In the genomic region with DNA sequence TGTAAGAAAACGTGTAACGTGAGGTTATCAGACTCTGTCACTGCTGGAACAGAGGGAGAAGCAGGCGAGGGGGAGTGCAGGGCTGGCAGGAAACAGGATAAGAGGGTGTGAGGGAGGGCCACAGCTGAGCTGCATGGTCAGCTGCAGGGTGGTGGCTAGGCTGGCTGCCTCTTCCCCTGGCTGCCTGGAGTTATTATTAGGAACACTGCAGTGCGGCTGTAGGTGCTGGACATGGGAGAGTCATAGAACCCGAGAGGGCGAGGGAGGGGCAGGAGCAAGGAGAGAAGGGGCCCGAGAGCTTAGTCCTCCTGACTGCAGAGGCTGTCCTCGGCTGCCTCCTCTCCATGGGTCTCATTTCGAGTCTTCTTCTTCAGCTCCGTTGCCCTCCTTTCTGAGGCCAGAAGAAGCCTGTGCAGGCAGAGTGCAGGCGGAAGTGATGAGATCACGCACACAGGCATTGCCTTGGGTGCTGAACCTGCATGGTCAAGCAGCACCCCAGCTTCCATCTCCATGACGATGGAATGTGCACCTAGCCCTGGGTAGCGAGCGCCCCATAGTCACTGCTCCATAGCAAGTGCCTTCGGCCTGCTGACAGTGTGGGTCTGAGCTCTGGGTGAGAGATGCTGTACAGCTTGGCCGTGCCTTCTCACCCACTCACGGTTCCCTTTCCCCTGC, we compare ENCODE assay signal across 8 mouse cellular contexts. TPM values are rescaled to one million over a fixed set of nuclear protein-coding genes. Genes with fewer than 3 reads are reported as not detected.
DNase-seq lines count a peak whose midpoint lies in the region; ATAC-seq lines count a peak whose summit lies in the region.

No protein-coding gene starts in this region.

- H3K4me2 ChIP-seq in hindbrain, embryonic 14.5 days (replicated peaks): peak overlapping the region; percentile 98
- peak overlapping the region; percentile 27 for H3K4me2 ChIP-seq in liver, embryonic 12.5 days
- H3K4me2 ChIP-seq in stomach, embryonic 15.5 days: peak overlapping the region; percentile 27; the same call in 1 of the 2 replicates

- ATAC-seq in hindbrain, embryonic 14.5 days (ENCODE audit: low FRiP score): no peak
- no peak for ATAC-seq in liver, embryonic 12.5 days
- ATAC-seq in stomach, embryonic 15.5 days (ENCODE audit: insufficient read depth, low FRiP score, low read depth): no peak

- H3K27ac ChIP-seq in hindbrain, embryonic 14.5 days: 0 out of 2 replicates have a peak overlapping the region, but pooled peaks have one; percentile 29
- peak overlapping the region; percentile 70 for H3K27ac ChIP-seq in liver, embryonic 12.5 days
- H3K27ac ChIP-seq in stomach, embryonic 15.5 days: peak overlapping the region; percentile 44

- H3K27me3 ChIP-seq in hindbrain, embryonic 14.5 days (ENCODE audit: control insufficient read depth, insufficient read depth, low read length): no peaks in the 10 kb centered on the region
- H3K27me3 ChIP-seq in liver, embryonic 12.5 days (replicated peaks): no peaks in the 10 kb centered on the region
- no peaks in the 10 kb centered on the region for H3K27me3 ChIP-seq in stomach, embryonic 15.5 days (replicated peaks)

- WGBS in hindbrain, embryonic 14.5 days: 67% methylated on average over 18 of the region's 18 CpGs
- 39% methylated on average over 18 of the region's 18 CpGs for WGBS in liver, embryonic 12.5 days (ENCODE audit: insufficient replicate concordance)
- 58% methylated on average over 18 of the region's 18 CpGs for WGBS in stomach, embryonic 15.5 days

- peaks cover 29% of the 10 kb centered on the region for H3K36me3 ChIP-seq in hindbrain, embryonic 14.5 days (replicated peaks; ENCODE audit: control insufficient read depth, insufficient read depth)
- peaks cover 54% of the 10 kb centered on the region for H3K36me3 ChIP-seq in liver, embryonic 12.5 days
- peaks cover 14% of the 10 kb centered on the region for H3K36me3 ChIP-seq in stomach, embryonic 15.5 days

- no peak overlapping the region for H3K4me3 ChIP-seq in hindbrain, embryonic 14.5 days (replicated peaks; ENCODE audit: low read length)
- H3K4me3 ChIP-seq in liver, embryonic 12.5 days: no peak overlapping the region
- H3K4me3 ChIP-seq in stomach, embryonic 15.5 days (replicated peaks): no peak overlapping the region

- peak overlapping the region; percentile 92 for H3K9ac ChIP-seq in hindbrain, embryonic 14.5 days
- H3K9ac ChIP-seq in liver, embryonic 12.5 days: peak overlapping the region; percentile 15; the same call in 1 of the 2 replicates
- H3K9ac ChIP-seq in stomach, embryonic 15.5 days: no peak overlapping the region

- peaks cover 41% of the 10 kb centered on the region for H3K4me1 ChIP-seq in hindbrain, embryonic 14.5 days (replicated peaks; ENCODE audit: control insufficient read depth, insufficient read depth, low read length)
- peaks cover 83% of the 10 kb centered on the region for H3K4me1 ChIP-seq in liver, embryonic 12.5 days
- H3K4me1 ChIP-seq in stomach, embryonic 15.5 days: peaks cover 49% of the 10 kb centered on the region

- no peaks in the 10 kb centered on the region for H3K9me3 ChIP-seq in hindbrain, embryonic 14.5 days (ENCODE audit: control insufficient read depth, low read length)
- no peaks in the 10 kb centered on the region for H3K9me3 ChIP-seq in liver, embryonic 12.5 days (replicated peaks)
- H3K9me3 ChIP-seq in stomach, embryonic 15.5 days: no peaks in the 10 kb centered on the region

- peak; percentile 26 for DNase-seq in embryo, embryonic 10.5 days (ENCODE audit: low spot score)
- DNase-seq in embryo, embryonic 9.5 days (ENCODE audit: extremely low spot score): no peak
- peak; percentile 50 for DNase-seq in Muller cell, postnatal 12 days (ENCODE audit: inconsistent ontology term)
- DNase-seq in gastrocnemius, adult 8-10 months (ENCODE audit: low spot score in 2 of 2): peak; percentile 71 to 76
- no peak for DNase-seq in hindbrain, embryonic 14.5 days (ENCODE audit: low spot score)
- no peak for DNase-seq in urinary bladder, postnatal 10 days (ENCODE audit: low spot score)

RNA-seq across cellular contexts. Expression of a gene that starts 3.3 kb away (rescaled TPM):
- 1 to 10 TPM; 6.6 to 8.9 (median 7.5) TPM for total RNA-seq in gastrocnemius, adult 8-10 months (2022)
- polyA plus RNA-seq in hindbrain, embryonic 14.5 days (2014; fragmentation: Nextera tagmentation; extraction: Ambion mirVana): 18.2 and 19.0 TPM in 2 replicates
- polyA plus RNA-seq in liver, embryonic 12.5 days (2016; fragmentation: Nextera tagmentation; extraction: Ambion mirVana): 6.6 and 7.3 TPM in 2 replicates
- 8.2 and 9.0 TPM in 2 replicates for polyA plus RNA-seq in stomach, embryonic 15.5 days (2015; fragmentation: Nextera tagmentation; extraction: Ambion mirVana)

RNA-seq across cellular contexts. Expression of a gene that starts 16.7 kb away (rescaled TPM):
- 10 to 100 TPM; 16.3 to 21.1 (median 19.0) TPM for total RNA-seq in gastrocnemius, adult 8-10 months (2022)
- 40.3 and 48.4 TPM in 2 replicates for polyA plus RNA-seq in hindbrain, embryonic 14.5 days (2014; fragmentation: Nextera tagmentation; extraction: Ambion mirVana)
- 83.1 and 85.3 TPM in 2 replicates for polyA plus RNA-seq in liver, embryonic 12.5 days (2016; fragmentation: Nextera tagmentation; extraction: Ambion mirVana)
- 55.6 and 60.1 TPM in 2 replicates for polyA plus RNA-seq in stomach, embryonic 15.5 days (2015; fragmentation: Nextera tagmentation; extraction: Ambion mirVana)

RNA-seq across cellular contexts. Expression of a gene that starts 17.9 kb away (rescaled TPM):
- total RNA-seq in gastrocnemius, adult 8-10 months (2022): over 10,000 TPM; 10,104 to 14,130 (median 11,228) TPM
- 1,428 and 1,660 TPM in 2 replicates for polyA plus RNA-seq in hindbrain, embryonic 14.5 days (2014; fragmentation: Nextera tagmentation; extraction: Ambion mirVana)
- 1,499 and 1,575 TPM in 2 replicates for polyA plus RNA-seq in liver, embryonic 12.5 days (2016; fragmentation: Nextera tagmentation; extraction: Ambion mirVana)
- polyA plus RNA-seq in stomach, embryonic 15.5 days (2015; fragmentation: Nextera tagmentation; extraction: Ambion mirVana): 1,509 and 1,865 TPM in 2 replicates

RNA-seq across cellular contexts. Expression of a gene that starts 43.1 kb away (rescaled TPM):
- 10 to 100 TPM in 2 of 4 experiments, 1 to 10 TPM in 2; 7.3 to 14.0 (median 9.1) TPM for total RNA-seq in gastrocnemius, adult 8-10 months (2022)
- polyA plus RNA-seq in hindbrain, embryonic 14.5 days (2014; fragmentation: Nextera tagmentation; extraction: Ambion mirVana): 40.1 and 40.7 TPM in 2 replicates
- polyA plus RNA-seq in liver, embryonic 12.5 days (2016; fragmentation: Nextera tagmentation; extraction: Ambion mirVana): 132 and 138 TPM in 2 replicates
- polyA plus RNA-seq in stomach, embryonic 15.5 days (2015; fragmentation: Nextera tagmentation; extraction: Ambion mirVana): 107 and 108 TPM in 2 replicates

RNA-seq across cellular contexts. Expression of a gene that starts 43.2 kb away (rescaled TPM):
- total RNA-seq in gastrocnemius, adult 8-10 months (2022): 100 to 1,000 TPM; 224 to 255 (median 228) TPM
- 140 and 142 TPM in 2 replicates for polyA plus RNA-seq in hindbrain, embryonic 14.5 days (2014; fragmentation: Nextera tagmentation; extraction: Ambion mirVana)
- 211 and 222 TPM in 2 replicates for polyA plus RNA-seq in liver, embryonic 12.5 days (2016; fragmentation: Nextera tagmentation; extraction: Ambion mirVana)
- polyA plus RNA-seq in stomach, embryonic 15.5 days (2015; fragmentation: Nextera tagmentation; extraction: Ambion mirVana): 231 and 236 TPM in 2 replicates

Comparison
In these comparisons a context has a peak if more than half of its experiments do, and no peak if none do; other contexts are left out.
1. DNase-seq: peak in embryo, embryonic 10.5 days (single experiment), Muller cell, postnatal 12 days (single experiment) and gastrocnemius, adult 8-10 months (2 of 2); none in embryo, embryonic 9.5 days (single experiment), hindbrain, embryonic 14.5 days (single experiment) and urinary bladder, postnatal 10 days (single experiment).
2. H3K4me2 ChIP-seq: peak in every context shown above with its lines; median percentile 98 in hindbrain, embryonic 14.5 days; 27 in liver, embryonic 12.5 days; 27 in stomach, embryonic 15.5 days.
3. Peak in every context shown above with its lines, with median percentiles within 50 percentile points of each other: H3K27ac ChIP-seq.